Mouse (Mus musculus) liver, postnatal 0 days (tissue): ENCODE results near the gene Ptms. TPM values are rescaled to one million over a fixed set of nuclear protein-coding genes. Genes with fewer than 3 reads are reported as not detected.
A peak's percentile ranks its signal among the peaks of the same experiment; 100 is the strongest.

Experiments used
- ATAC-seq: fragments of 200-750 bp; cut with Nextera tagmentation; 2 replicates; pipeline ENCODE4 v1.8.0; 2017; ENCODE audit warnings: mild to moderate bottlenecking, moderate library complexity
- DNase-seq: peaks from one replicate; pipeline ENCODE4 v3.0.0-alpha.2; 2016
- H3K27ac ChIP-seq: fragments of 300-500 bp; sonication (generic); 2 replicates; pipeline ENCODE4 v1.5.1; 2014; ENCODE audit warnings: antibody characterized with exemption, moderate library complexity, mild to moderate bottlenecking, low read depth
- H3K27me3 ChIP-seq: fragments of 300-500 bp; sonication (generic); 2 replicates; pipeline ENCODE4 v1.6.1; 2014; ENCODE audit warnings: low read length, control low read depth, mixed read lengths; ENCODE audit not compliant: insufficient read depth
- H3K36me3 ChIP-seq: fragments of 300-500 bp; sonication (generic); replicated peaks from 2 replicates; pipeline ENCODE4 v1.6.1; 2014; ENCODE audit warnings: mild to moderate bottlenecking, control low read depth, low read length, moderate library complexity, mixed read lengths; ENCODE audit not compliant: insufficient read depth
- H3K4me1 ChIP-seq: fragments of 300-500 bp; sonication (generic); 2 replicates; pipeline ENCODE4 v1.6.1; 2014; ENCODE audit warnings: antibody characterized with exemption, mild to moderate bottlenecking, control low read depth; ENCODE audit not compliant: insufficient read depth
- H3K4me2 ChIP-seq: fragments of 300-500 bp; sonication (generic); 2 replicates; pipeline ENCODE4 v1.6.1; 2014; ENCODE audit warnings: low read depth, mild to moderate bottlenecking, low read length, moderate library complexity, mixed read lengths
- H3K4me3 ChIP-seq: fragments of 300-500 bp; sonication (generic); 2 replicates; pipeline ENCODE4 v1.5.1; 2014; ENCODE audit warnings: low read depth, low read length
- H3K9ac ChIP-seq: fragments of 300-500 bp; sonication (generic); replicated peaks from 2 replicates; pipeline ENCODE4 v1.6.1; 2014; ENCODE audit warnings: mild to moderate bottlenecking, moderate library complexity
- H3K9me3 ChIP-seq: fragments of 300-500 bp; sonication (generic); 2 replicates; pipeline ENCODE4 v1.6.1; 2016; ENCODE audit warnings: mild to moderate bottlenecking, control low read depth, low read length, mixed read lengths
- CTCF ChIP-seq: sonication (generic); IDR thresholded peaks from 2 replicates; pipeline ENCODE4 v1.5.1; 2016; ENCODE audit warnings: antibody characterized with exemption, low read depth
- EP300 ChIP-seq: IDR thresholded peaks from 2 replicates; pipeline ENCODE4 v1.6.1; 2016; ENCODE audit warnings: antibody characterized with exemption, low read depth, mild to moderate bottlenecking
- WGBS: fragments of 180-500 bp; shearing (Covaris S2); extraction: QIAGEN DNeasy Blood & Tissue Kit; methylation state at CpG from one replicate; pipeline ENCODE4 v1.1.7; 2014; ENCODE audit not compliant: insufficient replicate concordance; 5-methylcytosine and 5-hydroxymethylcytosine counted together
- polyA plus RNA-seq: library from polyadenylated mRNA; unstranded; fragments of >200 nt; fragmentation: Nextera tagmentation; extraction: Ambion mirVana; gene quantifications from 2 replicates; pipeline ENCODE4 v1.2.1, GENCODE M21; 2015

Ptms gene
- polyA plus RNA-seq, 1 experiment from 2014 or later = 116 TPM

DNA sequence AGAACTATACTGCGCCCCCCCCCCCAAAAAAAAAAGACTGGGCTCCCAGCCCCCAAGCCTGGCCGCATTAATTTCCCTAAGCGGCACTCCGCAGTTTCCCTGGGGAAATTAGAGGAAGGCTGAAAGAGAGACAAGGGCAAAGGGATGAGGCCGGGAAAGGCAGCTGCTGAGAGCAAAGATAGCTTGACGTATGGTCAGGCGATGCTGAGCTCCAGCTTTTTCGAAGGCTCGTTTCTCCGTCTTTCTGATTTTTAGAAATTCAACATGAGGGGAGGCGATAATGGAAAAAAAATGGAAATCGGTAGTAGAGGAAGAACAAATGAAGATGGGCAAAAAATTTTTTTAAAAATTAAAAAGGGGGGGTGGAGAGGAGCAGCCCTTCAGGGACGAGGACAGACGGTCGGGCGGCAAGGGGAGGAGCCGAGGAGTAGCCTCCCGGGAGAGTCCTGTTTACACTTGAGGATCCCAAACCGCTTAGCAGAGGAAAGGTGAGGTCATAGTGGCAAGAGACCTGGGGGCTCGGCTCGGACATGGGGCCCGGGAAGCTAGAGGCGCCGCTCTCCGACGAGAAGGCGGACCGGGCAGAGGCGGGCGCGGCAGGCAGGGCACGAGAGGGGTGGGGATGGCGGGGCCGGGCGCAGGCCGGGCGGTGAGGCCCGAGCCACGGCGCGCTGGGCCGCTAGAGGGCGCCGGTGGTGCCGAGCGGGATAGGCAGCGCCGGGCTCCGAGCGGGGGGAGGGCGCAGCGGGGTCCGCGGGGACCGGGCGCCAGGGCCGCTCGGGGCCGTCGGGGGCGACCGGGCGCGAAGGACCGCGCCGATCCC is 3.0 kb downstream of the Ptms start:
- peaks cover 12% of the 10 kb centered on the region; the same call in 1 of the 2 replicates for H3K36me3 ChIP-seq

GRCm38 (mm10) chr6:124915942-124916694 is 3.8 kb downstream of the Ptms start:
- Histone ChIP-seq H3K4me3 (peak overlapping the region; percentile 78), H3K9me3 (no peaks in the 10 kb centered on the region), H3K9ac (peak overlapping the region; percentile 85), H3K36me3 (peaks cover 12% of the 10 kb centered on the region; the same call in 1 of the 2 replicates), H3K4me2 (peak overlapping the region; percentile 77), H3K27ac (peak overlapping the region; percentile 96), H3K27me3 (peaks cover 41% of the 10 kb centered on the region), H3K4me1 (peaks cover 22% of the 10 kb centered on the region)
- no peak for TF ChIP-seq EP300
- no peak for TF ChIP-seq CTCF
- DNase-seq = peak; percentile 40
- 18% methylated on average over 12 of the region's 12 CpGs for WGBS
- ATAC-seq = peak; percentile 33

More for the DNA sequence above, 3.0 kb downstream of the Ptms start:
- DNase-seq (peak; percentile 91), ATAC-seq (peak; percentile 76)
- Histone ChIP-seq H3K9me3 (no peaks in the 10 kb centered on the region), H3K4me2 (peak overlapping the region; percentile 77), H3K9ac (peak overlapping the region; percentile 85), H3K4me1 (peaks cover 22% of the 10 kb centered on the region), H3K27ac (peak overlapping the region; percentile 96), H3K4me3 (peak overlapping the region; percentile 78), H3K27me3 (peaks cover 37% of the 10 kb centered on the region)
- WGBS = 3% methylated on average over 49 of the region's 67 CpGs
- TF ChIP-seq CTCF (peak; percentile 50), EP300 (no peak)

- no peak for TF ChIP-seq CTCF
- TF ChIP-seq EP300 = no peak
- peak overlapping the region; percentile 78 for H3K4me3 ChIP-seq
- WGBS = 38% methylated on average over 21 of the region's 22 CpGs
- peak overlapping the region; percentile 85 for H3K9ac ChIP-seq
- H3K36me3 ChIP-seq = peaks cover 12% of the 10 kb centered on the region; the same call in 1 of the 2 replicates
- peaks cover 22% of the 10 kb centered on the region for H3K4me1 ChIP-seq
- H3K9me3 ChIP-seq = no peaks in the 10 kb centered on the region
- peak overlapping the region; percentile 77 for H3K4me2 ChIP-seq
- DNase-seq = no peak
- no peak for ATAC-seq
- peak overlapping the region; percentile 96 for H3K27ac ChIP-seq
- H3K27me3 ChIP-seq = peaks cover 41% of the 10 kb centered on the region
Measured at GRCm38 (mm10) chr6:124915160-124915941, 4.6 kb downstream of the Ptms start.

DNA sequence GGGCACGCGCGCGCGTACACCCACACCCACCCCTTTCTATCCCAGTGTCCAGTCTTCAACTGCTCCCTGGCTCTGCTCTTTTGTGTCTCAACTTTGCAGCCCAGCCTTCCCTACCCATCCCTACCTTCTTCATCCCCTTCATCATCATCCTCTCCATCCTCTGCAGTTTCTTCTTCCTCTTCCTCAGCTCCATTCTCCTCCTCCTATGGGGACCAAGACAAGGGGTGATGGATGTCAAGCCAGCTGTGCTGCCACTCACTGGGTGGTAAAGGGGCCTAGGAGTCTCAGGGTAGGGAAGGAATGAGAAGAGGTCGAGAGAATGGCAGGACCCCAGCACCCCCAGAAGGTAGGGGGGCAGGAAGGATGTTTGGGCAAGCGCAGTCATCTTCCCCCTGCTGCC is 5.4 kb downstream of the Ptms start:
- DNase-seq = no peak
- no peak overlapping the region for H3K27ac ChIP-seq
- no peak overlapping the region for H3K4me3 ChIP-seq
- 85% methylated on average over 7 of the region's 7 CpGs for WGBS
- no peak for ATAC-seq
- no peak for TF ChIP-seq EP300
- TF ChIP-seq CTCF = no peak
- peaks cover 12% of the 10 kb centered on the region; the same call in 1 of the 2 replicates for H3K36me3 ChIP-seq
- no peak overlapping the region for H3K4me2 ChIP-seq
- peaks cover 20% of the 10 kb centered on the region for H3K4me1 ChIP-seq
- H3K9ac ChIP-seq = no peak overlapping the region
- no peaks in the 10 kb centered on the region for H3K9me3 ChIP-seq
- peaks cover 45% of the 10 kb centered on the region for H3K27me3 ChIP-seq

- peaks cover 41% of the 10 kb centered on the region for H3K27me3 ChIP-seq
Measured at GRCm38 (mm10) chr6:124913721-124914285, 6.1 kb downstream of the Ptms start.

More at GRCm38 (mm10) chr6:124913721-124914285, 6.1 kb downstream of the Ptms start:
- peaks cover 20% of the 10 kb centered on the region for H3K4me1 ChIP-seq
- no peak overlapping the region for H3K4me2 ChIP-seq
- no peak overlapping the region for H3K27ac ChIP-seq
- H3K9me3 ChIP-seq = no peaks in the 10 kb centered on the region
- WGBS = 74% methylated on average over 14 of the region's 14 CpGs
- H3K36me3 ChIP-seq = peaks cover 12% of the 10 kb centered on the region; the same call in 1 of the 2 replicates
- no peak for ATAC-seq
- no peak overlapping the region for H3K9ac ChIP-seq
- TF ChIP-seq CTCF (no peak), EP300 (no peak)
- no peak for DNase-seq
- H3K4me3 ChIP-seq = no peak overlapping the region
